Mouse (Mus musculus): Measurements from ENCODE around the gene Rab11b. TPM values are rescaled to one million over a fixed set of nuclear protein-coding genes. Genes with fewer than 3 reads are reported as not detected.

Gene Rab11b
- polyA plus RNA-seq, 1 experiment from 2014 or later = 207 TPM

- DNase-seq (ENCODE audit: low spot score) (no peak), ATAC-seq (replicated peaks; ENCODE audit: low FRiP score, low read depth) (no peak)
- 95% methylated on average over 7 of the region's 7 CpGs for WGBS
Measured at GRCm38 (mm10) chr17:33719736-33720378, 40.5 kb downstream of the Rab11b start.

GRCm38 (mm10) chr17:33718944-33719725, 41.2 kb downstream of the Rab11b start:
- H3K9ac ChIP-seq (ENCODE audit: low read depth, low read length) = peak overlapping the region; percentile 82; the same call in 1 of the 2 replicates
- no peaks in the 10 kb centered on the region for H3K36me3 ChIP-seq (ENCODE audit: insufficient read depth, low read length)
- TF ChIP-seq CTCF (IDR thresholded peaks at IDR 0.05; ENCODE audit: low read depth) = no peak
- peak overlapping the region; percentile 86; the same call in 1 of the 2 replicates for H3K4me3 ChIP-seq (replicated peaks; ENCODE audit: low read depth, low read length)
- H3K4me1 ChIP-seq (replicated peaks; ENCODE audit: insufficient read depth, low read length) = no peaks in the 10 kb centered on the region
- no peaks in the 10 kb centered on the region for H3K27me3 ChIP-seq (ENCODE audit: insufficient read depth, low read length)
- peak overlapping the region; percentile 25; the same call in 1 of the 2 replicates for H3K27ac ChIP-seq
- peak overlapping the region; percentile 27 for H3K4me2 ChIP-seq (ENCODE audit: low read length)
- no peaks in the 10 kb centered on the region for H3K9me3 ChIP-seq (replicated peaks; ENCODE audit: low read length)
- 44% methylated on average over 10 of the region's 10 CpGs for WGBS
- DNase-seq (ENCODE audit: low spot score) = no peak
- no peak for ATAC-seq (replicated peaks; ENCODE audit: low FRiP score, low read depth)

More at GRCm38 (mm10) chr17:33719736-33720378, 40.5 kb downstream of the Rab11b start:
- no peak for TF ChIP-seq CTCF (IDR thresholded peaks at IDR 0.05; ENCODE audit: low read depth)
- H3K4me2 ChIP-seq (ENCODE audit: low read length) = no peak overlapping the region
- H3K9ac ChIP-seq (ENCODE audit: low read depth, low read length) = no peak overlapping the region
- no peaks in the 10 kb centered on the region for H3K36me3 ChIP-seq (ENCODE audit: insufficient read depth, low read length)
- H3K4me3 ChIP-seq (replicated peaks; ENCODE audit: low read depth, low read length) = no peak overlapping the region
- no peaks in the 10 kb centered on the region for H3K4me1 ChIP-seq (replicated peaks; ENCODE audit: insufficient read depth, low read length)
- no peaks in the 10 kb centered on the region for H3K9me3 ChIP-seq (replicated peaks; ENCODE audit: low read length)
- H3K27ac ChIP-seq = no peak overlapping the region
- no peaks in the 10 kb centered on the region for H3K27me3 ChIP-seq (ENCODE audit: insufficient read depth, low read length)

- 3% methylated on average over 46 of the region's 46 CpGs for WGBS
- DNase-seq (ENCODE audit: low spot score) = peak; percentile 98
- H3K4me2 ChIP-seq (ENCODE audit: low read length) = peak within 1 kb of the TSS; percentile 77
- peak within 1 kb of the TSS; percentile 86 for H3K4me3 ChIP-seq (replicated peaks; ENCODE audit: low read depth, low read length)
- no peak for TF ChIP-seq CTCF (IDR thresholded peaks at IDR 0.05; ENCODE audit: low read depth)
- no peaks in the 10 kb centered on the region for H3K4me1 ChIP-seq (replicated peaks; ENCODE audit: insufficient read depth, low read length)
- peak within 1 kb of the TSS; percentile 82 for H3K9ac ChIP-seq (ENCODE audit: low read depth, low read length)
- H3K9me3 ChIP-seq (replicated peaks; ENCODE audit: low read length) = no peaks in the 10 kb centered on the region
- H3K27ac ChIP-seq = peak within 1 kb of the TSS; percentile 58; the same call in 1 of the 2 replicates
- H3K36me3 ChIP-seq (ENCODE audit: insufficient read depth, low read length) = no peaks in the 10 kb centered on the region
- ATAC-seq (replicated peaks; ENCODE audit: low FRiP score, low read depth) = peak; percentile 100
- H3K27me3 ChIP-seq (ENCODE audit: insufficient read depth, low read length) = no peaks in the 10 kb centered on the region
Measured at GRCm38 (mm10) chr17:33718384-33718881, 41.9 kb downstream of the Rab11b start, which contains the start of gene March2. Gene March2 (minus strand): TSS chr17:33718670.

GRCm38 (mm10) chr17:33717982-33718381, 42.3 kb downstream of the Rab11b start:
- Histone ChIP-seq H3K9me3 (replicated peaks; ENCODE audit: low read length) (no peaks in the 10 kb centered on the region), H3K9ac (ENCODE audit: low read depth, low read length) (peak overlapping the region; percentile 82), H3K4me1 (replicated peaks; ENCODE audit: insufficient read depth, low read length) (no peaks in the 10 kb centered on the region), H3K27ac (peak overlapping the region; percentile 58; the same call in 1 of the 2 replicates), H3K4me2 (ENCODE audit: low read length) (peak overlapping the region; percentile 77), H3K4me3 (replicated peaks; ENCODE audit: low read depth, low read length) (peak overlapping the region; percentile 86), H3K27me3 (ENCODE audit: insufficient read depth, low read length) (no peaks in the 10 kb centered on the region), H3K36me3 (ENCODE audit: insufficient read depth, low read length) (no peaks in the 10 kb centered on the region)
- 6% methylated on average over 8 of the region's 8 CpGs for WGBS
- TF ChIP-seq CTCF (IDR thresholded peaks at IDR 0.05; ENCODE audit: low read depth) = no peak
- ATAC-seq (replicated peaks; ENCODE audit: low FRiP score, low read depth) = no peak
- DNase-seq (ENCODE audit: low spot score) = peak; percentile 9

- Histone ChIP-seq H3K36me3 (ENCODE audit: insufficient read depth, low read length) (no peaks in the 10 kb centered on the region), H3K27me3 (ENCODE audit: insufficient read depth, low read length) (no peaks in the 10 kb centered on the region), H3K4me1 (replicated peaks; ENCODE audit: insufficient read depth, low read length) (no peaks in the 10 kb centered on the region), H3K27ac (no peak overlapping the region), H3K9ac (ENCODE audit: low read depth, low read length) (no peak overlapping the region), H3K9me3 (replicated peaks; ENCODE audit: low read length) (no peaks in the 10 kb centered on the region), H3K4me3 (replicated peaks; ENCODE audit: low read depth, low read length) (no peak overlapping the region), H3K4me2 (ENCODE audit: low read length) (no peak overlapping the region)
- ATAC-seq (replicated peaks; ENCODE audit: low FRiP score, low read depth) = no peak
- WGBS = 100% methylated on average over 1 of the region's 1 CpGs
- TF ChIP-seq CTCF (IDR thresholded peaks at IDR 0.05; ENCODE audit: low read depth) = no peak
- no peak for DNase-seq (ENCODE audit: low spot score)
Measured at GRCm38 (mm10) chr17:33717246-33717645, 43.1 kb downstream of the Rab11b start.

- H3K36me3 ChIP-seq (ENCODE audit: insufficient read depth, low read length) = no peaks in the 10 kb centered on the region
- DNase-seq (ENCODE audit: low spot score) = no peak
- no peaks in the 10 kb centered on the region for H3K4me1 ChIP-seq (replicated peaks; ENCODE audit: insufficient read depth, low read length)
- no peak overlapping the region for H3K9ac ChIP-seq (ENCODE audit: low read depth, low read length)
- H3K9me3 ChIP-seq (replicated peaks; ENCODE audit: low read length) = no peaks in the 10 kb centered on the region
- H3K27me3 ChIP-seq (ENCODE audit: insufficient read depth, low read length) = no peaks in the 10 kb centered on the region
- no peak overlapping the region for H3K27ac ChIP-seq
- no peak for ATAC-seq (replicated peaks; ENCODE audit: low FRiP score, low read depth)
- no peak for TF ChIP-seq CTCF (IDR thresholded peaks at IDR 0.05; ENCODE audit: low read depth)
- 85% methylated on average over 1 of the region's 1 CpGs for WGBS
- no peak overlapping the region for H3K4me2 ChIP-seq (ENCODE audit: low read length)
- no peak overlapping the region for H3K4me3 ChIP-seq (replicated peaks; ENCODE audit: low read depth, low read length)
Measured at GRCm38 (mm10) chr17:33714779-33715178, 45.6 kb downstream of the Rab11b start.

Data from kidney, postnatal 0 days (tissue).